ENCODE assay signal across 8 mouse cellular contexts in genomic region chr8:90907848-90908551, GRCm38 (mm10).
DNase-seq lines count a peak whose midpoint lies in the region; ATAC-seq lines count a peak whose summit lies in the region.

No protein-coding gene starts in this region.

- H3K9me3 ChIP-seq in hindbrain, embryonic 15.5 days = no peaks in the 10 kb centered on the region

- peaks cover 15% of the 10 kb centered on the region for H3K4me1 ChIP-seq in hindbrain, embryonic 15.5 days (replicated peaks)

- no peaks in the 10 kb centered on the region for H3K36me3 ChIP-seq in hindbrain, embryonic 15.5 days

- under 1% methylated on average over 45 of the region's 89 CpGs for WGBS in hindbrain, embryonic 15.5 days

- H3K27ac ChIP-seq in hindbrain, embryonic 15.5 days (replicated peaks) = peak overlapping the region; percentile 92

- ATAC-seq in hindbrain, embryonic 15.5 days (ENCODE audit: low FRiP score, low read depth) = peak; percentile 98

- peak overlapping the region; percentile 97 for H3K4me2 ChIP-seq in hindbrain, embryonic 15.5 days

- H3K4me3 ChIP-seq in hindbrain, embryonic 15.5 days = peak overlapping the region; percentile 88

- H3K9ac ChIP-seq in hindbrain, embryonic 15.5 days = peak overlapping the region; percentile 80

- H3K27me3 ChIP-seq in hindbrain, embryonic 15.5 days = no peaks in the 10 kb centered on the region

- DNase-seq in WW6 (ENCODE audit: low read depth, low spot score) = peak; percentile 65
- DNase-seq in cerebellum, postnatal 36 days = peak; percentile 95 to 96
- DNase-seq in frontal cortex, postnatal 36 days (ENCODE audit: low spot score in 2 of 2) = peak; percentile 82 to 89
- DNase-seq in left cerebral cortex, adult 11 months (ENCODE audit: low spot score) = peak; percentile 89
- DNase-seq in lung, postnatal 36 days = peak; percentile 97
- peak; percentile 92 for DNase-seq in retina, embryonic 14.5 days (ENCODE audit: low spot score)
- DNase-seq in thymus, postnatal 36 days = peak; percentile 93 to 95

Comparison
In these comparisons a context has a peak if more than half of its experiments do, and no peak if none do; other contexts are left out.
1. Peak in every context shown above with its lines: DNase-seq, ATAC-seq, H3K4me3 ChIP-seq and H3K27ac ChIP-seq.